Mouse (Mus musculus) cerebellum, adult 2 months (tissue): ENCODE data around the gene Tmem235.

ENCODE experiments used
- CTCF ChIP-seq: fragments of 200-500 bp; IDR thresholded peaks from 2 replicates; pipeline ENCODE4 v1.5.1; 2011; ENCODE audit warnings: low read depth, mild to moderate bottlenecking, control low read depth, low read length, moderate library complexity, borderline replicate concordance; ENCODE audit not compliant: insufficient read depth
- POLR2A ChIP-seq: fragments of 200-500 bp; IDR thresholded peaks from 2 replicates; pipeline ENCODE4 v1.6.1; 2011; ENCODE audit warnings: low read length, control low read depth, borderline replicate concordance; ENCODE audit not compliant: insufficient read depth

DNA sequence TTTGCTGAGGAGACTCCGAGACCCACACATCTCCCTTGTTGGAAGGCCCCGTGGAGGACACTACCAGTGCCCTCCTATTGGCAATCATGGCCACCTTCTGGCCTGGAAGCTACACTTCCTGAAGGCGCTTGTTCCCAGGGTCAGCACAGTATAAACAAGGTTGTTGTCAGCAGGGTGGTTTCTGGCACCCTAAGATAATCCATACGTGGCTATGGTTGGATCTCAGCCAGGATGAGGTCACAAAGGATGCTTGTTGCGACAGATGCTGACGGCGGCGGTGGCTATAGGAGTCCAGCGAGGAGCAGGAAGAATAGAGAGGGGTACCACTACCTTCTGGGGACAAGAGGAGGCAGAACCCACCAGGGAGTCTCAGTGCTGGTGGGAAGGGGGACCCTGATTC is 30.2 kb upstream of the Tmem235 start:
- TF ChIP-seq POLR2A, result no peak
- TF ChIP-seq CTCF, result no peak
